Mouse (Mus musculus) MEL (cell line): ENCODE measurements around the gene Col19a1. TPM values are rescaled to one million over a fixed set of nuclear protein-coding genes. Genes with fewer than 3 reads are reported as not detected.

Source experiments
- DNase-seq: peaks from one replicate; pipeline ENCODE4 v3.0.0; 2011; ENCODE audit warnings: low read depth, low spot score
- H3K27ac ChIP-seq: 2 replicates; pipeline ENCODE4 v1.5.1; 2012; ENCODE audit warnings: low read depth, mild to moderate bottlenecking, control low read depth, low read length, moderate library complexity; ENCODE audit not compliant: control insufficient read depth
- H3K27me3 ChIP-seq, 2 experiments: fragments of 150-350 bp in 1 of 2; sonication (generic) in 1 of 2; 2 replicates each; pipeline ENCODE4 v1.6.1; 2012; ENCODE audit warnings: low read length in 2 of 2, mild to moderate bottlenecking in 2 of 2, improper control_type of control experiment in 1 of 2, moderate library complexity in 1 of 2; ENCODE audit not compliant: insufficient read depth in 2 of 2, control insufficient read depth in 1 of 2
- H3K36me3 ChIP-seq, 2 experiments: 2 replicates each; pipeline ENCODE4 v1.6.1; 2012 to 2014; ENCODE audit warnings: low read length in 2 of 2, improper control_type of control experiment in 1 of 2, inconsistent platforms in 1 of 2, mild to moderate bottlenecking in 1 of 2; ENCODE audit not compliant: insufficient read depth in 2 of 2, control insufficient read depth in 1 of 2
- H3K4me1 ChIP-seq, 2 experiments: fragments of 150-350 bp in 1 of 2; sonication (generic) in 1 of 2; 2 replicates each; pipeline ENCODE4 v1.6.1; 2012; ENCODE audit warnings: low read length in 2 of 2, improper control_type of control experiment in 1 of 2, mild to moderate bottlenecking in 1 of 2; ENCODE audit not compliant: insufficient read depth in 2 of 2, control insufficient read depth in 1 of 2
- H3K4me3 ChIP-seq, 2 experiments: fragments of 150-350 bp in 1 of 2; sonication (generic) in 1 of 2; 2 replicates each; pipeline ENCODE4 v1.5.1; 2012; ENCODE audit warnings: low read depth in 2 of 2, low read length in 2 of 2, mild to moderate bottlenecking in 2 of 2, moderate library complexity in 2 of 2, control low read depth in 1 of 2, improper control_type of control experiment in 1 of 2; ENCODE audit not compliant: control insufficient read depth in 1 of 2, insufficient read depth in 1 of 2
- H3K79me2 ChIP-seq: 2 replicates; pipeline ENCODE4 v1.6.1; 2012; ENCODE audit warnings: mild to moderate bottlenecking, low read length, moderate library complexity; ENCODE audit not compliant: control insufficient read depth, poor library complexity, insufficient read depth
- H3K9ac ChIP-seq: 2 replicates; pipeline ENCODE4 v1.6.1; 2012; ENCODE audit warnings: low read depth, mild to moderate bottlenecking, control low read depth, low read length, moderate library complexity; ENCODE audit not compliant: control insufficient read depth, poor library complexity, severe bottlenecking
- H3K9me3 ChIP-seq: fragments of 150-350 bp; sonication (generic); replicated peaks from 2 replicates; pipeline ENCODE4 v1.6.1; 2012; ENCODE audit warnings: mild to moderate bottlenecking, low read length, improper control_type of control experiment, moderate library complexity; ENCODE audit not compliant: insufficient read depth
- BHLHE40 ChIP-seq: IDR thresholded peaks from 2 replicates; pipeline ENCODE4 v1.6.1; 2012; ENCODE audit warnings: low read depth, mild to moderate bottlenecking, inconsistent platforms, low read length, improper control_type of control experiment, borderline replicate concordance
- CTCF ChIP-seq, 3 experiments: IDR thresholded peaks in 2 of 3; conservative IDR thresholded peaks in 1 of 3; 2 replicates each; pipeline ENCODE4 v1.5.1; 2011 to 2012; ENCODE audit warnings: low read length in 3 of 3, low read depth in 2 of 3, mild to moderate bottlenecking in 2 of 3, improper control_type of control experiment in 1 of 3, inconsistent platforms in 1 of 3, mixed read lengths in 1 of 3, moderate library complexity in 1 of 3; ENCODE audit not compliant: control insufficient read depth in 1 of 3, insufficient read depth in 1 of 3, poor library complexity in 1 of 3, severe bottlenecking in 1 of 3
- ELF1 ChIP-seq: IDR thresholded peaks from 2 replicates; pipeline ENCODE4 v1.6.1; 2014; ENCODE audit warnings: low read depth, mild to moderate bottlenecking, inconsistent platforms, low read length, improper control_type of control experiment, moderate library complexity
- GATA1 ChIP-seq: IDR thresholded peaks from 2 replicates; pipeline ENCODE4 v1.6.1; 2011; ENCODE audit warnings: low read depth, low read length, improper control_type of control experiment
- HCFC1 ChIP-seq: IDR thresholded peaks from 2 replicates; pipeline ENCODE4 v1.6.1; 2012; ENCODE audit warnings: low read depth, mild to moderate bottlenecking, inconsistent platforms, low read length, improper control_type of control experiment, moderate library complexity
- KAT2A ChIP-seq: conservative IDR thresholded peaks from 2 replicates; pipeline ENCODE4 v1.6.1; 2012; ENCODE audit warnings: low read depth, low read length, improper control_type of control experiment, inconsistent platforms
- MAZ ChIP-seq: IDR thresholded peaks from 2 replicates; pipeline ENCODE4 v1.6.1; 2012; ENCODE audit warnings: low read depth, mild to moderate bottlenecking, inconsistent platforms, low read length, improper control_type of control experiment
- NELFE ChIP-seq: IDR thresholded peaks from 2 replicates; pipeline ENCODE4 v1.6.1; 2011; ENCODE audit warnings: low read depth, low read length, improper control_type of control experiment
- RCOR1 ChIP-seq: IDR thresholded peaks from 2 replicates; pipeline ENCODE4 v1.6.1; 2012; ENCODE audit warnings: low read depth, mild to moderate bottlenecking, inconsistent platforms, low read length, improper control_type of control experiment
- SIN3A ChIP-seq: IDR thresholded peaks from 2 replicates; pipeline ENCODE4 v1.6.1; 2012; ENCODE audit warnings: low read length, improper control_type of control experiment, inconsistent platforms
- SMC3 ChIP-seq: IDR thresholded peaks from 2 replicates; pipeline ENCODE4 v1.6.1; 2011; ENCODE audit warnings: low read depth, low read length, improper control_type of control experiment
- TAL1 ChIP-seq: IDR thresholded peaks from 2 replicates; pipeline ENCODE4 v1.6.1; 2012; ENCODE audit warnings: mild to moderate bottlenecking, inconsistent platforms, low read length, moderate library complexity, mixed read lengths
- TCF12 ChIP-seq: IDR thresholded peaks from 2 replicates; pipeline ENCODE4 v1.6.1; 2014; ENCODE audit warnings: low read depth, mild to moderate bottlenecking, inconsistent platforms, low read length, improper control_type of control experiment, moderate library complexity
- UBTF ChIP-seq: IDR thresholded peaks from 2 replicates; pipeline ENCODE4 v1.6.1; 2012; ENCODE audit warnings: low read depth, mild to moderate bottlenecking, inconsistent platforms, low read length, improper control_type of control experiment, moderate library complexity, borderline replicate concordance; ENCODE audit not compliant: insufficient read depth
- USF2 ChIP-seq, 2 experiments: IDR thresholded peaks; 2 replicates each; pipeline ENCODE4 v1.6.1; 2011 to 2012; ENCODE audit warnings: improper control_type of control experiment in 2 of 2, low read length in 2 of 2, borderline replicate concordance in 1 of 2, inconsistent platforms in 1 of 2, low read depth in 1 of 2, mild to moderate bottlenecking in 1 of 2; ENCODE audit not compliant: insufficient read depth in 1 of 2
- polyA plus RNA-seq, 2 experiments: library from polyadenylated mRNA; stranded (reverse) in 1 of 2; unstranded in 1 of 2; fragments of >175 nt in 1 of 2; fragments of >200 nt in 1 of 2; gene quantifications; 2 replicates each; pipeline versions ENCODE4 v1.2.1 to v1.2.4; 2012; ENCODE audit warnings: low replicate concordance in 2 of 2, low read depth in 1 of 2; ENCODE audit not compliant: insufficient read length in 2 of 2, insufficient read depth in 1 of 2, missing spikeins in 1 of 2
- total RNA-seq: library from RNA; depleted of rRNA; stranded (reverse); fragments of 300-350 nt; gene quantifications from 2 replicates; pipeline ENCODE4 v1.2.3, GENCODE M21; 2012

Col19a1 gene
- total and polyA plus RNA-seq, 3 experiments: not detected

GRCm38 (mm10) chr1:24471096-24471710 is 116.1 kb downstream of the Col19a1 start:
- Histone ChIP-seq H3K36me3 (no peaks in the 10 kb centered on the region), H3K9me3 (no peaks in the 10 kb centered on the region), H3K27ac (no peak overlapping the region), H3K27me3 (no peaks in the 10 kb centered on the region), H3K79me2 (no peaks in the 10 kb centered on the region), H3K4me1 (no peaks in the 10 kb centered on the region), H3K9ac (no peak overlapping the region), H3K4me3 (no peak overlapping the region)
- no peak for TF ChIP-seq USF2 (IDR thresholded peaks at IDR 0.05; ENCODE audit: borderline replicate concordance in 1 of 2, insufficient read depth in 1 of 2, low read depth in 1 of 2, low read length in 2 of 2)
- TF ChIP-seq RCOR1: no peak
- no peak for TF ChIP-seq HCFC1
- TF ChIP-seq ELF1: no peak
- TF ChIP-seq TAL1: no peak
- TF ChIP-seq NELFE: no peak
- TF ChIP-seq SMC3: no peak
- TF ChIP-seq SIN3A: no peak
- TF ChIP-seq, all 39 proteins: peak for 0
- DNase-seq: no peak

GRCm38 (mm10) chr1:24470633-24471032 is 116.6 kb downstream of the Col19a1 start:
- TF ChIP-seq SMC3: no peak
- TF ChIP-seq TCF12: no peak
- no peak for TF ChIP-seq KAT2A
- TF ChIP-seq MAZ: no peak
- no peak for TF ChIP-seq ELF1
- TF ChIP-seq GATA1: no peak
- TF ChIP-seq UBTF: no peak
- no peak for TF ChIP-seq CTCF (IDR thresholded peaks at IDR 0.05 in 2 of 3, conservative IDR thresholded peaks at IDR 0.05 in 1 of 3; ENCODE audit: control insufficient read depth in 1 of 3, insufficient read depth in 1 of 3, low read depth in 2 of 3, low read length in 3 of 3, poor library complexity in 1 of 3, severe bottlenecking in 1 of 3)
- no peak for TF ChIP-seq BHLHE40
- Histone ChIP-seq H3K9ac (no peak overlapping the region), H3K4me1 (no peaks in the 10 kb centered on the region), H3K9me3 (no peaks in the 10 kb centered on the region), H3K79me2 (no peaks in the 10 kb centered on the region), H3K36me3 (no peaks in the 10 kb centered on the region), H3K27ac (no peak overlapping the region), H3K4me3 (no peak overlapping the region), H3K27me3 (no peaks in the 10 kb centered on the region)
- no peak for DNase-seq
